Mouse (Mus musculus): ENCODE measurements around the gene Acsl6.

DNA sequence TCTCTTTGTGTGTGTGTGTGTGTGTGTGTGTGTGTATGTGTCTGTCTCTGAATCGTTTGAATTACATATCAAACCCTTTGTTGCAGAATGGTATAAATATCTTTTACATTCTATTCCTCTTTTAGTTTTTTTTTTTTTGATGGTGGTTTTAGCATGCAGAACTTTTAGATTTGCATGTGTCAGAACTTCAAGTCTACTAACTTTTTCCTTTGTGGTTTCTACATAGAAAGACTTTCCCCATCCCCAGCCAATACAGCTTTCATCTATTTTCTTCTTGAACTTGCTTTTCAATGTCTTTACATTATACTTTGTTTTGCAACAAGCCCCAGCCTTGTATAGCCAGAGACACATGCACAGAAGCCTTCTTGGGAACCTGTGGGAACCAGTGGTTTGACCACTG is 6.9 kb upstream of the Acsl6 start:
- TF ChIP-seq CTCF (IDR thresholded peaks at IDR 0.05; ENCODE audit: control insufficient read depth, insufficient read depth, insufficient read length): no peak
- no peak for TF ChIP-seq MYOG (IDR thresholded peaks at IDR 0.05; ENCODE audit: control insufficient read depth, extremely low read depth, insufficient read length)
- no peak for TF ChIP-seq MAX (IDR thresholded peaks at IDR 0.05)
- TF ChIP-seq USF1 (IDR thresholded peaks at IDR 0.05; ENCODE audit: low read depth): no peak
- no peak for TF ChIP-seq CEBPB (IDR thresholded peaks at IDR 0.05; ENCODE audit: low read depth)
